Mouse (Mus musculus) brown adipose tissue, adult 24 weeks (tissue): ENCODE measurements at regions not wholly inside any gene's neighbourhood (a gene's known extent, or its start where the extent isn't known, plus 50 kb on each side); places are given as distances from the start of the nearest gene placed in this dataset.
A peak's percentile ranks its signal among the peaks of the same experiment; 100 is the strongest.

ENCODE experiments used
- H3K27ac ChIP-seq: fragments of 200-500 bp; replicated peaks from 2 replicates; pipeline ENCODE4 v1.5.1; 2012; ENCODE audit warnings: low read depth, mild to moderate bottlenecking, low read length
- H3K4me1 ChIP-seq: fragments of 200-500 bp; 2 replicates; pipeline ENCODE4 v1.6.1; 2012; ENCODE audit warnings: low read length, mixed read lengths; ENCODE audit not compliant: control insufficient read depth, insufficient read depth, insufficient read length
- H3K4me3 ChIP-seq: fragments of 200-500 bp; 2 replicates; pipeline ENCODE4 v1.5.1; 2012; ENCODE audit warnings: low read depth, mild to moderate bottlenecking, low read length, moderate library complexity; ENCODE audit not compliant: insufficient read depth

- H3K4me1 ChIP-seq: no peaks in the 10 kb centered on the region
- H3K27ac ChIP-seq: no peak overlapping the region
- no peak overlapping the region for H3K4me3 ChIP-seq
These were observed 190.6 kb downstream of the Ndfip2 start for GRCm38 (mm10) chr14:105448919-105449458.

GRCm38 (mm10) chr14:105447088-105447487, 188.7 kb downstream of the Ndfip2 start:
- Histone ChIP-seq H3K4me1 (no peaks in the 10 kb centered on the region), H3K4me3 (no peak overlapping the region)

GRCm38 (mm10) chr14:105435343-105435742, 177.0 kb downstream of the Ndfip2 start:
- H3K27ac ChIP-seq: no peak overlapping the region
- H3K4me3 ChIP-seq: no peak overlapping the region
- no peaks in the 10 kb centered on the region for H3K4me1 ChIP-seq

More at GRCm38 (mm10) chr14:105447088-105447487, 188.7 kb downstream of the Ndfip2 start:
- H3K27ac ChIP-seq: no peak overlapping the region

GRCm38 (mm10) chr14:105433456-105433855, 175.1 kb downstream of the Ndfip2 start:
- Histone ChIP-seq H3K4me1 (no peaks in the 10 kb centered on the region), H3K27ac (no peak overlapping the region), H3K4me3 (no peak overlapping the region)

- no peak overlapping the region for H3K27ac ChIP-seq
These were observed 174.3 kb downstream of the Ndfip2 start for GRCm38 (mm10) chr14:105432670-105433069.

GRCm38 (mm10) chr14:105431584-105431983, 173.2 kb downstream of the Ndfip2 start:
- Histone ChIP-seq H3K27ac (no peak overlapping the region), H3K4me3 (no peak overlapping the region), H3K4me1 (no peaks in the 10 kb centered on the region)

More at GRCm38 (mm10) chr14:105432670-105433069, 174.3 kb downstream of the Ndfip2 start:
- Histone ChIP-seq H3K4me1 (no peaks in the 10 kb centered on the region), H3K4me3 (no peak overlapping the region)

- no peak overlapping the region for H3K27ac ChIP-seq
These were observed 171.4 kb downstream of the Ndfip2 start for GRCm38 (mm10) chr14:105429664-105430257.

GRCm38 (mm10) chr14:105427474-105427901, 169.1 kb downstream of the Ndfip2 start:
- no peak overlapping the region for H3K4me3 ChIP-seq
- H3K27ac ChIP-seq: no peak overlapping the region
- H3K4me1 ChIP-seq: no peaks in the 10 kb centered on the region

More at GRCm38 (mm10) chr14:105429664-105430257, 171.4 kb downstream of the Ndfip2 start:
- H3K4me3 ChIP-seq: no peak overlapping the region
- no peaks in the 10 kb centered on the region for H3K4me1 ChIP-seq

- Histone ChIP-seq H3K27ac (no peak overlapping the region), H3K4me3 (no peak overlapping the region), H3K4me1 (no peaks in the 10 kb centered on the region)
These were observed 168.4 kb downstream of the Ndfip2 start for GRCm38 (mm10) chr14:105426597-105427334.

GRCm38 (mm10) chr14:105417967-105418366, 159.6 kb downstream of the Ndfip2 start:
- Histone ChIP-seq H3K27ac (no peak overlapping the region), H3K4me3 (no peak overlapping the region)

GRCm38 (mm10) chr14:105417458-105417960, 159.1 kb downstream of the Ndfip2 start:
- Histone ChIP-seq H3K27ac (no peak overlapping the region), H3K4me3 (no peak overlapping the region), H3K4me1 (no peaks in the 10 kb centered on the region)

More at GRCm38 (mm10) chr14:105417967-105418366, 159.6 kb downstream of the Ndfip2 start:
- H3K4me1 ChIP-seq: no peaks in the 10 kb centered on the region

GRCm38 (mm10) chr14:105416964-105417363, 158.6 kb downstream of the Ndfip2 start:
- no peak overlapping the region for H3K4me3 ChIP-seq
- H3K4me1 ChIP-seq: no peaks in the 10 kb centered on the region
- peak overlapping the region; percentile 1 for H3K27ac ChIP-seq

- no peaks in the 10 kb centered on the region for H3K4me1 ChIP-seq
- no peak overlapping the region for H3K27ac ChIP-seq
- H3K4me3 ChIP-seq: no peak overlapping the region
These were observed 146.3 kb downstream of the Ndfip2 start for GRCm38 (mm10) chr14:105404662-105405061.

- H3K4me3 ChIP-seq: no peak overlapping the region
- no peak overlapping the region for H3K27ac ChIP-seq
- H3K4me1 ChIP-seq: no peaks in the 10 kb centered on the region
These were observed 145.9 kb downstream of the Ndfip2 start for GRCm38 (mm10) chr14:105404241-105404640.

- Histone ChIP-seq H3K4me1 (no peaks in the 10 kb centered on the region), H3K27ac (no peak overlapping the region), H3K4me3 (no peak overlapping the region)
These were observed 144.9 kb downstream of the Ndfip2 start for GRCm38 (mm10) chr14:105403256-105403655.
